Mouse (Mus musculus): ENCODE results near the gene Atp8b5. TPM values are rescaled to one million over a fixed set of nuclear protein-coding genes. Genes with fewer than 3 reads are reported as not detected.

Gene Atp8b5
- polyA plus RNA-seq, 2 experiments, result 0.06 TPM; not detected in 1

DNA sequence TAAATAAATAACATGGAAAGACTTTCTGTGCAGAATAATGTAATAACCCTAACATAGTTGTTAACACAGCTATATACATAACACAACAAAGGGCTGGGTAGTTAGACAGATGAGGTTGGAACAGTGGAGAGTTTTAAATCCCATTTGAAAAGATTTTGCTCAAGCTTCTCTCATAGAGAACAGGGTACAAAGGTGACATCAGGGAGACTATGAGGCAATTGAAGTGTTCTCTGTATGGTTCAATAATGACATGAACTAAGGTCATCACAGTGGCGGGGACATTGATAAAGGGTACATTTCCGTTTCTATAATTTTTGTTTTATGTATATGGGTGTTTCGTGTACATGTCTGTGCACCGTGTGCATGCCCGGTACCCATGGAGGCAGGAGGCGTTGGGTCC, 112.6 kb downstream of the Atp8b5 start:
- no peak overlapping the region for H3K27ac ChIP-seq

DNA sequence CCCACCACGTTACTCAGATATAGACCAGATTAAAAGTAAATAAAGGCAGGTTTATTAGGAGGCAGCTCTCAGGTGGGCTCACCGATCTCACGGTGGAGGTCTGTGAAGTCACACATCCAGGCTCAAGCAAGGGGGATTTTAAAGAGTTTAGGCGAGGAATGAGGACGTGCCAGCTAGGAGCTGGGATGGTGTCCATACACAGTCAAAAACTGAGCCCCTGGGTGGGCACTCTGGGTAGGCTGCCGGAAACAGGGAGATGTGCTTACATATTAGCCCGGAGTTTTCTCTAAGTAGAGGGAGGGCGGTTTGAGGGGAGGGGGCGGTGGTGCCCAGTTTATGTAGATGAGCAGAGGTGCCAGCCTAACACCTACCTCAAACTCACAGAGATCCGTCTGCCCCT, 114.0 kb downstream of the Atp8b5 start:
- H3K4me2 ChIP-seq (ENCODE audit: low read depth), result peak overlapping the region; percentile 61; the same call in 1 of the 2 replicates
- ATAC-seq (ENCODE audit: insufficient read depth) (no peak), DNase-seq (ENCODE audit: low read depth in 3 of 3, low spot score in 3 of 3) (no peak)
- H3K27me3 ChIP-seq (ENCODE audit: control insufficient read depth, insufficient read depth, low read length), result peaks cover 14% of the 10 kb centered on the region
- H3K4me3 ChIP-seq (ENCODE audit: insufficient read depth in 1 of 2, low read depth in 2 of 2, low read length in 2 of 2), result no peak overlapping the region; a peak in 1 of 4 replicates
- H3K36me3 ChIP-seq (replicated peaks; ENCODE audit: control insufficient read depth, insufficient read depth, low read depth), result no peaks in the 10 kb centered on the region
- no peak for TF ChIP-seq EP300 (IDR thresholded peaks at IDR 0.05; ENCODE audit: low read depth)
- no peak for TF ChIP-seq CTCF (IDR thresholded peaks at IDR 0.05; ENCODE audit: low read depth)
- no peak overlapping the region for H3K9ac ChIP-seq (replicated peaks)
- no peak overlapping the region for H3K27ac ChIP-seq
- no peaks in the 10 kb centered on the region for H3K9me3 ChIP-seq (ENCODE audit: control insufficient read depth, low read length)
- peaks cover 0 to 5% of the 10 kb centered on the region in 2 experiments; a peak in 1 of 4 replicates for H3K4me1 ChIP-seq (replicated peaks; ENCODE audit: control insufficient read depth in 2 of 2, insufficient read depth in 2 of 2, low read length in 1 of 2)
- 47% methylated on average over 10 of the region's 10 CpGs for WGBS (ENCODE audit: insufficient replicate concordance)

More for the DNA sequence above, 112.6 kb downstream of the Atp8b5 start:
- ATAC-seq (ENCODE audit: insufficient read depth) (no peak), DNase-seq (ENCODE audit: low read depth in 3 of 3, low spot score in 3 of 3) (no peak)
- H3K9ac ChIP-seq (replicated peaks), result no peak overlapping the region
- WGBS (ENCODE audit: insufficient replicate concordance), result 61% methylated on average over 6 of the region's 6 CpGs
- no peak overlapping the region for H3K4me2 ChIP-seq (ENCODE audit: low read depth)
- H3K4me3 ChIP-seq (ENCODE audit: insufficient read depth in 1 of 2, low read depth in 2 of 2, low read length in 2 of 2), result no peak overlapping the region
- H3K9me3 ChIP-seq (ENCODE audit: control insufficient read depth, low read length), result no peaks in the 10 kb centered on the region
- H3K4me1 ChIP-seq (replicated peaks; ENCODE audit: control insufficient read depth in 2 of 2, insufficient read depth in 2 of 2, low read length in 1 of 2), result peaks cover 0 to 5% of the 10 kb centered on the region in 2 experiments; a peak in 1 of 4 replicates
- no peak for TF ChIP-seq CTCF (IDR thresholded peaks at IDR 0.05; ENCODE audit: low read depth)
- TF ChIP-seq EP300 (IDR thresholded peaks at IDR 0.05; ENCODE audit: low read depth), result no peak
- peaks cover 14% of the 10 kb centered on the region for H3K27me3 ChIP-seq (ENCODE audit: control insufficient read depth, insufficient read depth, low read length)
- no peaks in the 10 kb centered on the region for H3K36me3 ChIP-seq (replicated peaks; ENCODE audit: control insufficient read depth, insufficient read depth, low read depth)

DNA sequence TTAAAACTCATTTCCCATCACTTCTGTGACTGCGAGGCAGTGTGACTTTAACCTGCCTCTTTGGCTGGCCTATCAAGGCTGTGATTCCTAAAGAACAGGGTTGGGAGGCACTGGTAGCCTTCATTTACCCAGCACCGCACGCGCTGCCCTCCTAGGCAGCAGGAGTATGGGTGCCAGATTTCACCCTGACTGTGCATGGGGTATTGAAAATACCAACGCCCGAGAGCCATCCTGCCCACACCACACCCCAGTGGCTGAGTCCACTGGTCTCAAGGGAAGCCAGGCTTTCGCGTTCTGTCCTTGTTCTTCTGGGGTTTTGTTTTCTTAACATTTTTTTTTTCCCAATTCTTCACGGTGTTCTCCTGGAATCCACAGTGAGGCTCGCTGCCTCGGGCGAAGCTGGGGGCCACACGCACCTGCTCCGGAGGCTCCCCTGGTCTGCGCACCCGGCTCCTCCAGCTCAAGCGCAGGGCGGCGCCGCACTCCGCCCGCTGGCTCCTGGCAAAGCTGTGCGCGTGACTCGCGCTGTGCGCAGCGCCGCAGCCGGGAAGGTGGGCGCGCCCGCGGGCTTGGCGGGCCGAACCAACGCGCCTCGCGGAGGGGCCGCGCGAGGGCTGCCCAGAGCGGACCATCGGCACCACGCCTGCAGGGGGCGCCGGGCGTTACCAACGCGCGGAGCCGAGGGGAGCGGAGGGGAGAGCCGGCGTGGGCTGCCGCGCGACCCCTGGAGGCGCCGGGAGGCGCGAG, 114.6 kb downstream of the Atp8b5 start, which contains the start of gene Rusc2:
TSS of gene Rusc2 (plus strand) at position 572 of the 747 bp plus-strand sequence.
- peaks cover 0 to 5% of the 10 kb centered on the region in 2 experiments; a peak in 1 of 4 replicates for H3K4me1 ChIP-seq (replicated peaks; ENCODE audit: control insufficient read depth in 2 of 2, insufficient read depth in 2 of 2, low read length in 1 of 2)
- peak within 1 kb of the TSS; percentile 49 to 51 for H3K4me3 ChIP-seq (ENCODE audit: insufficient read depth in 1 of 2, low read depth in 2 of 2, low read length in 2 of 2)
- H3K9ac ChIP-seq (replicated peaks), result no peak within 1 kb of the TSS
- H3K9me3 ChIP-seq (ENCODE audit: control insufficient read depth, low read length), result no peaks in the 10 kb centered on the region
- 2% methylated on average over 62 of the region's 63 CpGs for WGBS (ENCODE audit: insufficient replicate concordance)
- DNase-seq (ENCODE audit: low read depth in 3 of 3, low spot score in 3 of 3), result peak in 1 of 3 experiments; percentile 20
- peak within 1 kb of the TSS; percentile 61 for H3K4me2 ChIP-seq (ENCODE audit: low read depth)
- TF ChIP-seq CTCF (IDR thresholded peaks at IDR 0.05; ENCODE audit: low read depth), result no peak; the same call in 1 of the 2 replicates
- no peak for TF ChIP-seq EP300 (IDR thresholded peaks at IDR 0.05; ENCODE audit: low read depth)
- peaks cover 14% of the 10 kb centered on the region for H3K27me3 ChIP-seq (ENCODE audit: control insufficient read depth, insufficient read depth, low read length)
- no peaks in the 10 kb centered on the region for H3K36me3 ChIP-seq (replicated peaks; ENCODE audit: control insufficient read depth, insufficient read depth, low read depth)
- ATAC-seq (ENCODE audit: insufficient read depth), result peak; percentile 47; the same call in 1 of the 2 replicates
- no peak within 1 kb of the TSS for H3K27ac ChIP-seq

DNA sequence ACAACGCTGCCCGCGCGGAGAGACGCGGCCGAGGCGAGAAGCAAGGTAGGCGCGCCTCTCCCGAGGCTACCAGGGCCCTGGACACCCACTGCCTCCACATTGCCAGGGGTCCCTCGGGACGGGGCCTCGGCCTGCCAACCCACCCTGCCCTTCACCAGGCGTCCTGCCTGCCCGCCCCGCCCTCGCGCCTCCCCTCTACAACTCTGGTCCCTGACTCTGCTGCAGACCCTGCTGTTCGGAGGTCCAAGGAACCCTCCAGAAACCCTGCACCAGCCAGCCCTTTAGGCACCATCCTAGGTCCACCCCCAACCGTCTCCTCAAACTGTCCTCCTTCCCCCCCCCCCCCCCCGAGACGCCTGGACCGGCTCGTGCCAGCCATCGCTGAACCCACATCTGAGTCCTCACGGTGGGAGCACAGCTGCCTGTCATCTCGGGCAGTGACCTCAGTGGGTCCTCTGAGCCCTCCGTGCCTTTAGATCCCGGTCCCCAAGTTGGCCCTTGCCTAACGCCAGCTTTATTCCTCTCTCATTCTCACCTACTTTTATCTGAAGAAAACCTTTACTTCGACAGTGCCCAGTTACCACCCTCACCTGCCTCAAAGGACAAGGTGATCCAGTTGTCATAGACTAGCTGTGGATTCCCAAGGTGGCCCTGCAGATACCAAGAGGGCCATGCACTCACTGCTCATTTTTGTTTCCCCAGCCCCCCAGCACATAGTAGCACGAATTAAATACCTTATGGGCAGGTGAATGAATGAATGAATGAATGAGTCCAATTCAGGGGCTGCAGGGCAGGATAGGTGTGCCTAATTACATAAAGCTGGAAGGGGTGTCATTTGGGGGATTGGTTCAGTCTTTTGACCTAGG, 115.4 kb downstream of the Atp8b5 start:
- 9% methylated on average over 26 of the region's 33 CpGs for WGBS (ENCODE audit: insufficient replicate concordance)
- Histone ChIP-seq H3K9ac (replicated peaks) (no peak overlapping the region), H3K4me1 (replicated peaks; ENCODE audit: control insufficient read depth in 2 of 2, insufficient read depth in 2 of 2, low read length in 1 of 2) (peaks cover 0 to 5% of the 10 kb centered on the region in 2 experiments; a peak in 1 of 4 replicates), H3K4me2 (ENCODE audit: low read depth) (peak overlapping the region; percentile 61), H3K36me3 (replicated peaks; ENCODE audit: control insufficient read depth, insufficient read depth, low read depth) (no peaks in the 10 kb centered on the region), H3K27ac (no peak overlapping the region), H3K4me3 (ENCODE audit: insufficient read depth in 1 of 2, low read depth in 2 of 2, low read length in 2 of 2) (peak overlapping the region; percentile 49 to 51), H3K9me3 (ENCODE audit: control insufficient read depth, low read length) (no peaks in the 10 kb centered on the region), H3K27me3 (ENCODE audit: control insufficient read depth, insufficient read depth, low read length) (peaks cover 14% of the 10 kb centered on the region)
- ATAC-seq (ENCODE audit: insufficient read depth) (0 out of 2 replicates have a peak, but pooled peaks have one; percentile 26), DNase-seq (ENCODE audit: low read depth in 3 of 3, low spot score in 3 of 3) (no peak)
- no peak for TF ChIP-seq CTCF (IDR thresholded peaks at IDR 0.05; ENCODE audit: low read depth)
- no peak for TF ChIP-seq EP300 (IDR thresholded peaks at IDR 0.05; ENCODE audit: low read depth)

All from liver, embryonic 14.5 days (tissue).